Mouse (Mus musculus) lung, postnatal 10 days (tissue): ENCODE measurements around the gene Eif4e1b.
A peak's percentile ranks its signal among the peaks of the same experiment; 100 is the strongest.

ENCODE experiments used
- DNase-seq: peaks from one replicate; pipeline ENCODE4 v3.0.0; 2021

Eif4e1b gene

DNA sequence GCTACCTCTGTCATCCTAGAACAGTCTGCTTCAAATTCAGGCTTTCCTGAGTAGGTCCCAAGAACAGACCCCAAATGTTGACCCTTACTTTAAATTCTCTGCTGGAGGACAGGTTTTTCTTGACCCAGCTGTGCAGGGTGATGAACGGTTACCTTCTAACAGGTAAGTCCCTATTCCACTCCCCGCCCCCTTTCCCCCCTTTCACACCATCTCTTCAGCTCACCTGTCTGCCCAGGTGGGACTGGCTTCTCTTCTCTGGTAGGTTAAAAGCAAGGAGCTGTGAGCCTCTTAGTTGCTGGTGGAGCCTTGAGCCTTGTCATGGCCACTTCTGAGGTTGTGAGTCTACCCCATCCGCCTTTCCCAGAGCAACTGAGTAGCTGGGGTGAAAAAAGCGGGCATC lies at the start of gene Eif4e1b:
Gene Eif4e1b (plus strand): TSS at position 301 of the 400 bp plus-strand sequence.
- DNase-seq, result no peak

DNA sequence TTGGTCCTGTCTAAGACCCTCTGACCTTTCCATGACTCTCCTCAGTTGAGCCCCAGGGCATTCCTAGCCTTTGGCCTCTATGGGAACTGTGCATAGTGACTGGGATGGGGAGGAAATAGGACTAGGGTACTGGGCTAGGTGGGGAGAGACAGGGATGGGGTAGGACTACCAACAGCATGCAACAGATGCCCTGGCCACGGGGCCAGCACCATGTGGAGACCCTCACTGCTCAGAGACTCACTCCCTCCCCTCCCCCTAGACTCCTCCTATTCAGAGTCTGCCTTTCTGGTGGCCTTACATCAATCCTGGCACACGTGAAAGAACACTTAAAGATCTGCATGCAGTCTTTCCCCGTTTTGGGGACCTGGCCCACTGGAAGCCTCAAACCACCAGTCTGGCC lies 46.9 kb upstream of the Eif4e1b start:
- no peak for DNase-seq

DNA sequence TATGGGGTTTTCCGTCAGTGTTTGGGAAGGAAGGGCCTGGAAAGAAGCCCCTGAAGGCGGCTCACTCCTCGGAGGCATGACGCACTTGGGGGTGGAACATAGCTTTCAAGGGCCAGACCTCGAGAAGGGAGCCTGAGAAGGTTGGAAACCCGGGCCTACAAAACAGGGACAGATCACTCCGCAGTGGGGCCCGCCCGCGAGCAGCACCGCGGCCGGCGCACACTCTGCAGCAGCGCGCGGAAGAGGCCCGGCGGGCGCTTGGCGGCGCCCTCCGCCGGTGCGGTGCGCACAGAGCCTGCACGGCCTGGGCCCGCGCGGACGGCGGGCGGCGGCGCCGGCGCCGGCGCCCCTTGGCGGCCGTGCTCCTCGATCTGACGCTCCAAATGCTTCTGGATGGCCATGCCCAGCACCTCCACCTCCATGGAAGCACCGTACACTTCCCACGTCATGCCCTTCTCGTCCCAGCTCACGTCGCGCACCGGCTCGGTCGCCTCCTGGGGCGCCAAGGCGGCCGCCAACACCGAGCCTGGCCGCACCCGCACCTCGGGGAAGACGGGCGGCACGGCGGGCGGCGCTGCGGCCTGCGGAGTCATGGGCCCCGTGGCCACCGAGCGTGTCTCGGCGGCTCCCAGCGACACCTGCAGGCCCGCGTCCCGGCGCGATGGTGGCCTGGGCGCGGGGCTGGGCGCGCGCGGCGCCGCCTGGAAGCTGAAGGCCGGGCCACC lies 46.1 kb upstream of the Eif4e1b start:
- no peak for DNase-seq

DNA sequence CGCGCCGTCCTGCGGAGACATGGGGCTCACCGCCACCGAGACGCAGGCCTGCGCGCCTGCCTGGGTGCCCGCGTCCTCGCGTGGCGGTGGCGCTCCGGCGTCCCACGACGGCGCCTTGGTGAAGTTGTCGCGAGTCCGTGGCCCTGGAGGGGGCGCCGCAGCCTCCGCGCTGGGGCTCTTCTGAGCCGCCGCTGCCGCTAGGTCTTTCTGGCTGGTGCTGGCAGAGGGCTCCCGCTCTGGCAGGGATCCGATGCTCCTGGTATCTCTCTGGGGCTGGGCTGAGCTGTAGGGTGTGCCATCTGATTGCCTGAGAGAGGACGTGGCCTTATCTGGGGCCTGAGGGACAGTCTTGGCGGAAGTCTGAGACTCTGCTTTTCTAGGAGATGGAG lies 45.6 kb upstream of the Eif4e1b start:
- DNase-seq, result no peak

DNA sequence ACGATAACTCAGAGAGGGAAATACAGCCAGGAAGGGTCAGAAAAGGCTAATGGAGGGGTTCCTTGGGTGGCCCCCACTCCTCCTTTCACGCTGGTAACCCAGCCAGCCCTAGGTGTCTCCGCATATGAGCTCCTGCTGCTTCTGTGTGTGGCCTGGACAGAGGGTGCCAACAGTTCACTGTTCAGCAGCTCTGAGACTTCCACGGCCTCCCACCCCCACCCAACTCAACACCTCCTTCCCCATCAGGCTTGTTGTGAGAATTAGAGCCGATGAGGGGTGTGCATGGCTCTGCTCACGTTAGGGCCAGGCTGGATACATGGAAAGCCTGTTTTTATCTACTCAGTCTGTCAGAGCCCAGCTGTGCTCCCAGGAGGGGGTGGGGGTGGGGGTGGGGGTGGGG lies 37.7 kb upstream of the Eif4e1b start:
- no peak for DNase-seq

DNA sequence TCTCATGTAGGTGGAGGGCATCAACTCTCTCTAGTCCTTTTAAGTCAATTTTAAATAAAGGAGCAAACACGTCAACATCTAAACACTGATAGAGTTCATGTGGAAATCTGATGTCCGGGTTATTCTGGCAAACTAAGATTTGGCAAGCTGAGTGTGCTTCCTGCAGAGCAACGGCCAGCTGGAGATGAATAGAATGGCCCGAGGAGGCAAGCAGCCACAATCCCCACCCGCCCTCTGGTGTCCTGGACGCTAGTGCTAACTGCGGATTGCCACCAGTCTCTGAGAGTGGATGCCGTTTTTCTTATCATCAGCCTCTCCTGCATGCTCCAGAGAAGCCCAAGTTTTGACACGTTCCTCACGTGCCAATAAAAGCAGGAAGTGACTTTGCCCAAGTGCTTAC lies 36.9 kb upstream of the Eif4e1b start:
- no peak for DNase-seq

DNA sequence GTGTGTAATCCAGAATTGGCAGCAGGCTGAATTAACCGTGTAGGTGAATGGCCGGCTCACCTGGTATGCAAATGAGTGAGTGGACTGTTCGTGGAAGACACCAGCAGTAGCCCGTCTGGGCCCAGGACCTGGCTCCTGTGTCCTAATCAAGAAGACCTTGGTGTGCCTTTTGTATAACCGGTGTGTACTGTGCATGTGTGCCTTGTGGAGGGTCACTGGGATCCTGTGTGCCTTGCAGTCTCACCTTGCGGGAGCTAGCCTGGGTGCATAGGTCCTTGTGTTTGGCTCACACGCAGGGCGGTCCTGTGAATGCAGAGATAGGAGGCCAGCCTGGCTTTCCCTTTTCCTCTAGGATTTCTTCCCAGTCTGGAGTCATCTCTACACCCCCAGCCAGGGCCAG lies 35.6 kb upstream of the Eif4e1b start:
- no peak for DNase-seq

DNA sequence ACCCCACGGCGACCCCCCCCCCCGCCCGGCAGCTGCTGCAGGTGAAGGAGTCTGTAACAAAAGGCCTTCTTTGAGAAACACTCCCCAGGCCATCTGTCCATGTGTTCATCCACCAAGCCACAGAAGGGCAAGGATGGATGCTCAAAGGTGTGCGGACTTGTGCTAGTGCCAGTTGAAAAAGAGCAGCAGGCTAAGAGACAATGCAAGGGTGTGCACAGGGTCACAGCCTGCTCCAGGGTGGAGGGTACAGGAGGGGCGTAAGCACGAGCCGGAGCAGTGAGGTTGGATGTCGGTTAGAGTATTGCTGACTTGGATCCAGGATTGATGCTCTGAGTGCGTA lies 35.1 kb upstream of the Eif4e1b start:
- DNase-seq, result no peak

DNA sequence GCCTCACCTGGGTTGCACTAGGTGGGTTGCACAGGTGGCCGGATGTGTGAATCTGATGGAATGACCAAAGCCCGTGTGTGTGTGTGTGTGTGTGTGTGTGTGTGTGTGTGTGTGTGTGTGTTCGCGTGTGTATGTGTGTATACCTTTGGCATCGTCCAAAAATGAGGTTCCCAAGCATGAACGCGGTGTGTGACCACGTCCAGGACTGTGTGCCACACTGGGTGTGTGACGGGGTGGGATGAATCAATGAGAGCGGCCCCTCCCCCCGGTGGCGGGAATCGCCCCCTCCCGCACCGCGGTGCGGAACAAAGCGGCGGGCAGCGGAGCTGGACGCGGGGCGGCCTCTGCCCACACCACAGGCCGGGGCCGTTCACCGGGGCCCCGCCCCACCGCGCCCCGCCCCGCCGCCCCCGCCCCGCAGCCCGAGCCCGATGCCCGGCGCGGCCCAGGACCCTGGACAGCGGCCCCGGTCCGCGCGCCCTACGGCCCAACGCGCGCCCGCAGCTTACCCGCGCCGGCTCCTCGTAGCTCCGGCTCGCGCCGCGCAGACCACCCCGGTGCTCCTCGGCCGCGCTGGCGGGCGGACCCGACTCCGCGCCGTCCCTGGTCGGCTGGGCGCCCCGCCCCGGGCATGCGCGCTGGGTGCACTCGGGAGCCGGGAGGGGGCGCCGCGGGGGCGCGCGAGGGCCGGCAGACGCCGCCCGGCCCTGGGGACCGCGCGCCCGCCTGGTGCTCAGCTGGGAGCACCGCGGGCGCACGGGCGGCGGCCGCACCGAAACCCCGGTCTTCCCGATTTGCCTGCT lies 34.5 kb upstream of the Eif4e1b start:
- DNase-seq, result peak; percentile 25

DNA sequence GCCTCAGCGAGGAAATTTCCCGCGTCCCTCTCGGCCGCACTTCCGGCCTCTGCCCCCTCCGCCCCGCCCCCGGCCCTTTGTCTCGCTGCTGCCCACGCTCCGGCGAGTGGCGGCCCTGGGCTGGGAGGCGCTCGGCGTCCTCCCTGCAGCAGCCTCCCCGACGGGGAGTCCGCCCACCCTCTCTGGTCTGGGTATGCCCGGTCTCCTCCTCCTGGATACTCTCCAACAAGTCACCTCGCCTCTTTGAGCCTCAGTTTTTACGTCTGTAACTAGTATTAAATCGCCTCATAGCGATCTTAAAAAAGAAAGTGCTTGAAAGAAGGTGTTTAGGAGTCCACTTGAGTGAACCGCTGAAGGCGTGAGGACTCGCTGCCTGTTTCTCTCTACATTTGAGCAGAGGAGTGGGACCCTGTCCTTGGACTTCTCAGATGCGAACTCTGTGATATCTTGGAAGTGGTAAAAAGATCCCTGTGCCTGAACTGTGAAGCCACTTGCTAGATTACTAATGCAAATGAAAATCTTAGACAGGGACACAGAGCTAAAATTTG lies 33.9 kb upstream of the Eif4e1b start, which contains the start of gene Gprin1:
Gene Gprin1 (minus strand): TSS at position 11 of the 548 bp plus-strand sequence.
- DNase-seq, result no peak

DNA sequence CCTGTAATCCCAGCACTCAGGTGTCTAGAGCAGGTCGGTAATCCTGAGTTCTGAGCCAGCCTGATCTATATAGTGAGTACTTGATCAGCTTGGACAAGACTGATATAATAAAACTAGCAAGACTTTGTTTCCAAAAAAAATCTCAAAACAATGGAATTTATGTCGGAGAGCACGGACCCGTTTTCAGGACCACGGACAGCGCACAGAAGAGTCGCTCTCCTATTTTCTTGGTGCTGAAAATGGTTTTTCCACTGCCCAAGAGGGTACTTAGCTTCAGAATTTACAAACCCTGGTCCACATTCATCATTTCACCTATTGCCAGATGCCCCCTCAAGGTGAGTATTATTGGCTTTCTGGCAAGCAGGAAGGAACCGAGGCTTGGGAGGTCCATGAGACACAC lies 33.1 kb upstream of the Eif4e1b start:
- DNase-seq, result peak; percentile 53

DNA sequence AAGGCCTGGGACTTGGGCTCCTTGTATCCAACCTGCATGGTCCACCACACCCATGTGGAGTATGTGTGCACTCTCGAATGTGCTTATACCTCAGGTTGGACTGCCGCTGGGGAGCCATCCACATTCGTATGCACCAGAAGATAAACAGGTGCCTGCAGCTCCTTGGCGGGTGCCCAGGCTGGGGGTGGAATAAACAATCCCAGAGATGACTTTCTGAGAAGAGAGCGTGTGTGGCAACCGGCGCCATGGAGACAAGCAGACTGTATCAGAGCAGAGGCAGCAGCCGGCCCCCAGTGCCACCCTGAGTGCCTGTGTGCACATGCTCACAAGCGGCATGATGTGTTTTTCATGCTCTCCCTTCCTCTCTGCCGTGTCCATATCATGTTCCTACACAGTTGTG lies 31.1 kb upstream of the Eif4e1b start:
- no peak for DNase-seq

DNA sequence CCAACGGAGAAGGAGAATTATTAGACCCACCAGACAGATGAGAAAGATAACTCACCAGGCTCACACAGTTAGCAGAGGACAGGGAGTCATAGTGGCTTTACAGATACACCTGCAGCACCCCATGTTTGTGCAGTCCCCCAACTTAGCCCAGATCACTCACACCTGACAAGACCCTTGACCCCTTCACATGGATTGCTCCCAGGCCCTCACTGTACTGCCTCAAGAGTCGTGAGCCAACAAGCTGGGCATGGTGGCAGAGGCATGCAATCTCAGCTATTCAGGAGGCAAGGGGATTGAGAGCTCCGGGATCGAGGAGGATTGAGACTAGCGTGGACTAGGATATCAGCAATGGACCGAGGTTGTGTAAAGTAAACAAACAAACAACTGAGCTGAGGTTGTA lies 30.1 kb upstream of the Eif4e1b start:
- DNase-seq, result no peak

DNA sequence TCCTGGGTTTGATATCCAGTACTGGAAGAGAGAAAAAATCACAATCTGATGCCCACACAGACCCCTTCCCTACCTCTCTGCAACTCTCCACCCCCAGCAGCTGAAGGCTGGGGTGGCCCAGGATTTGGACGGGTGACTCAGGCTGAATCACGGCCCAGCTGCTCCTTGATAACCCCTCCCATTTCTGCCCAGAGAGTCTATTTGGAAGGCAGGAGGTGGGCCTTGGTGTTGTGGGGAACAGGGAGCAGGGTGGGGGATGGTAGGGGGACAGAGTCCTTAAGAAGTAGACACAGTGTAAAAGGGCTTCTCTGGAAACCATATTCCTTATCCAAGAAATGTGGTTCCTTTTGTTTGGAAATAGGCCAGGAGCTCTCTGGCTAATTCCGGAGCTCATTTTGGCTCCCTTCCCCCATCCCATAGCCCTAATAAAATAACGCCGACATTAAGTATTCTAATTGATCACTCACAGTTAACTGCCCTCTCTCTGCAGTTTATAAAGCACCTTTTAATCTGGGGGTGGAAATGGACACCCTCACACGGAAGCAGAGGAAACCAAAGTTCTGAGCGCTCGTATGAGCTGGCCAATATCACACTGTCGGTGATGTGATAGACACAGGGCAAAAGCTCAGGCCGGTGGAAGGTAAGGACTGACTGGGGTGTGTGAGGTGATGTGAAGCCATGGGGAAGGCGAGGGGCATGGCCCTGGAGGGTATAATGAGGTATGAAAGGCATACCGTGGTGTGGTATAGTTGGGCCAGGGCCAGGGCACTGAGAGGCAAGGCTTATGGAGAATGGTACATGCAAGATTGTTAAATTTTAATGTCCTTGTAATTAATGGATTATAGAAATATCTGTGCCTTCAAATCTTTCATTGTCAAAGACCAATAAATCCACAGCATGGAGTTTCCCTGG lies 29.4 kb upstream of the Eif4e1b start:
- no peak for DNase-seq

DNA sequence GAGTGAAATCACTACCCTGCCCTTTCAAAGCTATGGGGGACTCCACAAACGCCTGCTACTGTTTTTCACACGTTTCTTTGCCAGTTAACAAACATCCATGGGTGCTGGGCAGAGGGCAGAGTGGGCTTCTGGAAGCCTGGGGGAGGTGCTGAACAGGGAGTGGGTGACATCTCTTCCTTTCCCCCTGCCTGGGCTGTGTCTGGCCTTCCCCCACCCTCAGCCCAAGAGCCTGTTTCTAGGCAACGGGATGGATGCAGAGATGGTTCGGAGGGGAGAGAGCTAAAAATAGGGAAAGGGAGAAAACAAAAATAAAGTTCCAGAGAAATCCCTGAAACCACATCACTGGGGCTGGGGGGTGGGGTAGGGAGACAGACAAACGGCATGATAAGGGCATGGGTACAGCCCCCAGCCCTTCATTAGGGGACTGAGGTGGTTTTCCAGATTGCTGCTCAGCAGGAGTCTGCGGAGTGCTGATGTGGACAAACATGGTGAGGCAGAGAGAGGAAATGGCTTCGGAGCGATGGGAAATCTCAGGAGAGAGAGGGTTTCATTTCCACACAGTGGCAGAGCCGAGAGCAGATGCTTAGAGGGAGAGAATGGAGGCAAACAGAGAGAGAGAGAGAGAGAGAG lies 28.5 kb upstream of the Eif4e1b start:
- DNase-seq, result no peak

DNA sequence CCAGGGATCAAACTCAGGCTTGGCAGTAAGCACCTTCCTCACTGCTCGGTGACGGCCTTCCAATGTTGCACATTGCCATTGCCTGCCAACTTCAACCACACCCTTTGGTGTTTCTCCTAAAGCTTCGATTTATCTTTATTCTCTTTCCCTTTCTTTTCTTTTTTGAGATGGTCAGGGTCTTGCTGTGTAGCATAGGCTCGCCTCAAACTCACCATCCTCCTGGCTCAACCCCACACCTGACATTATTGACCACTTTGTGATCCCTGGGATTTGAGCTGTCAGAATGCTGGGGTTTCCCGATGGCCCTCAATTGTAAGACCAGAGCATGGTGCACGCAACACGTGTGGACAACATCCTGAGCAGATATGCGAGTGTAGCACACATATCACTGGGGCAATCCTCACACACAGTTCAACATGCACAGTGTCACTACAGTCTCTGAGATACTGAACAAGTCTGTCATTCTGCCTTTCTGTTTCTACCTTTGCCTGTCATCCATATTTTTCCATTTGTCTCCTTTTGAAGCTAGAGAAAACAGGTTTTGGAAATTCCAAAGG lies 27.6 kb upstream of the Eif4e1b start:
- no peak for DNase-seq

DNA sequence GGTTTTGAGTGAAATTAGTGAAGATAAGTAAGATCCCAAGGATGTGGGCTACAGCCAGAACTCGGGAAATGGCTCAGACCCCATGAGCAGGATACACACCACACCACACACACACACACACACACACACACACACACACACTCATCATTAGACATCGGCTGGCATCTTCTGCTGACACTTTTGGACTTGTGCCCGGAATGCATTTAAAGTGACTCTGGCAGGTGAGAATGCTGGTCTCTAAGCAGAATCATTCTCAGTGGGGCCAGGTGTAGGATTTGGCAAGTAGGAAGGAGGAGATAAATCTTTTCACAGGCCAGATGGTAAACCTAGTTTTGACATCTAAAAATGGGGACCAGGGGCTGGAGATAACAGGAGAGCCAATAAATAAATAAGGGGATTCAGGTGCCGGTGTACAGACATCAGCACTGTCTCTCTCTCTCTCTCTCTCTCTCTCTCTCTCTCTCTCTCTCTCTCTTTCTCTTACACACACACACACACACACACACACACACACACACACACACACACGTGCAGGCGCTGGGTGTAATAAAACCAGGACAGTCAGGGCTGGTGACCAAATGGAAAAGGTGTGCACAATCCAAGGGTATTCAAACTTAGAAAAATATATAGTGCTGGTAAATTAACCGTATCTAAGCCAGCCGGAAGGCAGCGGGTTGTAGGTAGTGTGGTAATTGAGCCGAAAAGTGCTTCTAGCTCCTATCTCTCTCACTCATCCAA lies 26.5 kb upstream of the Eif4e1b start:
- no peak for DNase-seq

DNA sequence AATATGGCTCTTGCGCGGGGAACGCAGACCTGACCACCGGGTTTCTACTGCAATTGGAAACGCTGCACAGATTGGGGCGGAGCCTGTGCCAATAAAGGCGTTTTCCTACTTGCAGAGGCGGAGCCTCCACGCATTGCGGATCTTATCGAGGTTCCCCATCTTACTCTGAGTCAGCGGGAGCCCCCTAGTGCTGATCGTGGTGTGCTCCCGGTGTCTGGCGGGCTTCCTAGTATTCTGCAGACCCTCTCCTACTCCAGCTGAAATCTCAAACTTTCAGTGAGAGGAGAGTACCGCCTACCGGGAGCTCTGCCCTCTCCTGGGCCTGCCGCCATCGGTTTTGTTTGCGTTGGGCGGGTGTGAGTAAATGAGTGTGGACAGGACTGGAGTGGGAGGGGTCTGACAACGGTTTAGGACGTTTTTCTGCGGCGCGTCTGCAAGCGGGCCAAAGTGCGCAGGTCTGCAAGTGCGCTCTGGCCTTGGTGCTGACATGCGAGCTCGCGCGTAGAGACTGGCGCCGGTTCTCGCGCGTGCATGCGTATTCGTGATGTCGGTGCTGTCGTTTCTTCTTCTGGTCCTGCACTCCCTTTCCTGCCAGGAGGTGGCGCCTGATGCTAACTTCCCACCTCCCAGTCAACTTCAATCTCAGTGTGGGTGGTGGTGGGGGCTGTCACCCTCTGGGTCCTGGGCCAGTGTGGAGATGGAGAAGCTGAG lies 25.6 kb upstream of the Eif4e1b start:
- peak; percentile 90 for DNase-seq

DNA sequence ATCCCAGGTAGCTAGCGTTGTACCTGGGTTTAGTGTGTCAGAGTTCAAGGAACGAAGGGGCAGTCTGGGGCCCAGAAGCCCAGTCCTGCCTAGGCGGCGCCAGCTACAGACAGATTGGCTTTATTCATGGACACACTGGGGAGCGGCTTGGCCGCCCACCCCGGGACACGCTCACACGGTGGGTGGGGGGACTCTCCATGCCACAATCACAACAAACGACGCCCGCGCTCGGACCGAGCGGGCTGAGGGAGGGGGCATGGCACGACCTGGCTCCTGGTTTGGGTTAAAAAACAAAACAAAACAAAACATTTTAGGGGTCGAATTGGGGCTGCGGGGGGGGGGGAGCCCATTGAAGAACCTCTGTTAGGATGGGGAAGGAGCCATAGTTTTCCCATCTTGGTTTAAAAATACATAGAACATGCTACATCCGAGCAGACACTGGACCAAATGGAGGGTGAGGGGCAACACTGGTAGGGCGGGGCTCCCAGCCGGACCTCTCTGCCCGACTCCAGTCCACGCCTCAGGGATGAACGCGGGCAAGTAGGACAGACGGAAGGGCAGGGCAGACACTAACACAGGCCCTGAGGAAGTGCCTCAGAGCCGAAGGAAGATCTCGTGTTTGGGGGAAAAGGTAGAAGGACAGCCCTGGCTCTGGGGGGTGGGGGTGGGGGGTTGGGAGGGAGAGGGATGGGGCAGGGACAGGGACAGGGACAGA lies 24.9 kb upstream of the Eif4e1b start:
- DNase-seq, result no peak

DNA sequence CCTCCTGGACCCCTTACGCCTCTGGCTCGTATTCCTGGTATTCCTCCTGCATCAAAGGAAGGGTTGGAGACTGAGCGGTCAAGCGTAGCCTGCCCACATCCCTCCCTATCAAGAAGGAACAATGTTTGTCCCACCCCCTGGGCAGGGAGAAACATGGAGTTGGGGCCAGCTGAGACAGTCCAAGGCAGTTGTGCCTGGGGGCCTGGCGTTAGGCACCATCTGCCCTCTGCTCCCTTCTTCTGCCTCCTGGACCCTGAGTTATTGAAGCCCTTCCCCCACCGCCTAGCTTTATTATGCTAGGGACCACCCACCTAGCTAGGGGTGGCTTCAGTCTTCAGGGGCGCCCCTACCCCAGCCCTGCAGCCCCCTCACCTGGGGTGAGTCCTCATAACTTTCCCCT lies 24.3 kb upstream of the Eif4e1b start:
- no peak for DNase-seq
